ENCODE assay signal across 10 mouse cellular contexts in the genomic region with DNA sequence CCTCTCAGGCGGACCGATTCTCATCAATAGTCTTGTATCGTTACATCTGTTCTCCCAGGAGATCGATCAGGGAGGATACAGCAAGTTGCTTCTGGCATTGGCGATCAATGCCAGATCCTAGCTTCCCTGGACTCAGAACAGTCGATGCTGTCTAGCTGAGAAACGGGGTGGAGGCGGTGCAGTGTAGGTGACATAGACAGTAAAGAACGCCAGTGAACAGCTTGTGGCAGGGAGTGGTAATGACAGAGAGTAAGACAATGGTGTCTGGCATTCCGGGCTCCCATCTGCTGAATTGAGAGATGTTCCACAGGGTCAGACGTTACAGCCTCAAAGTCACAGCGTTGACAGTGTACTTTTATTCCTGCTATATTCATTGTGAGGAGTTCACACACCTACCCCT.
DNase-seq lines count a peak whose midpoint lies in the region; ATAC-seq lines count a peak whose summit lies in the region.
"Had no signal": no experiment of that assay in that cellular context is flagged by ENCODE, and none has a peak within 500 bp of the region (broad histone marks: within the 10 kb centered on the region; RNA-seq: fewer than 3 reads in every experiment).

No protein-coding gene starts in this region.

- H3K9ac ChIP-seq in forebrain, embryonic 14.5 days (ENCODE audit: low read length): no peak overlapping the region
- H3K9ac ChIP-seq: limb, embryonic 12.5 days had no signal

- ATAC-seq in forebrain, embryonic 14.5 days: no peak; the same call in 1 of the 2 replicates

- 67% methylated on average over 12 of the region's 12 CpGs for WGBS in forebrain, embryonic 14.5 days

- no peak overlapping the region for H3K4me2 ChIP-seq in forebrain, embryonic 14.5 days (ENCODE audit: low read length)
- H3K4me2 ChIP-seq: limb, embryonic 12.5 days had no signal

- intact Hi-C loops in heart, postnatal 25 days (cut with DNase I): no loop called here

- H3K9me3 ChIP-seq in forebrain, embryonic 14.5 days (replicated peaks; ENCODE audit: control insufficient read depth, low read length): no peaks in the 10 kb centered on the region
- H3K9me3 ChIP-seq: limb, embryonic 12.5 days had no signal

- H3K27ac ChIP-seq in forebrain, embryonic 14.5 days (ENCODE audit: low read depth, low read length): no peak overlapping the region
- H3K27ac ChIP-seq: limb, embryonic 12.5 days had no signal

- DNase-seq in left cerebral cortex, adult 18-20 months (ENCODE audit: low spot score in 2 of 2): peak; percentile 63 to 71
- no peak for DNase-seq in left cerebral cortex, adult 11 months (ENCODE audit: low spot score)
- DNase-seq in forebrain, embryonic 14.5 days (ENCODE audit: low spot score): peak; percentile 59
- DNase-seq in layer of hippocampus, adult 9-11 months: peak; percentile 86
- DNase-seq in right cerebral cortex, postnatal 25 days: peak; percentile 69
- no peak for DNase-seq in heart, postnatal 25 days (ENCODE audit: low spot score)
- DNase-seq in spleen, adult 12 weeks (ENCODE audit: low spot score): no peak
- DNase-seq in thymus, postnatal 14 days: no peak
- DNase-seq: adrenal gland, postnatal 36 days had no signal

- H3K4me3 ChIP-seq in forebrain, embryonic 14.5 days (ENCODE audit: low read depth, low read length): no peak overlapping the region
- H3K4me3 ChIP-seq: limb, embryonic 12.5 days had no signal

- no peaks in the 10 kb centered on the region for H3K36me3 ChIP-seq in forebrain, embryonic 14.5 days (ENCODE audit: control insufficient read depth, insufficient read depth, low read length)
- H3K36me3 ChIP-seq: limb, embryonic 12.5 days had no signal

- peaks cover 5% of the 10 kb centered on the region; the same call in 1 of the 2 replicates for H3K4me1 ChIP-seq in forebrain, embryonic 14.5 days (ENCODE audit: control insufficient read depth, insufficient read depth, low read length)
- H3K4me1 ChIP-seq: limb, embryonic 12.5 days had no signal

- H3K27me3 ChIP-seq in forebrain, embryonic 14.5 days (replicated peaks; ENCODE audit: control insufficient read depth, insufficient read depth, low read length): no peaks in the 10 kb centered on the region

Comparison
In these comparisons a context has a peak if more than half of its experiments do, and no peak if none do; other contexts are left out.
1. DNase-seq: peak in left cerebral cortex, adult 18-20 months (2 of 2), forebrain, embryonic 14.5 days (single experiment), layer of hippocampus, adult 9-11 months (single experiment) and right cerebral cortex, postnatal 25 days (single experiment); none in left cerebral cortex, adult 11 months (single experiment), heart, postnatal 25 days (single experiment), spleen, adult 12 weeks (single experiment) and thymus, postnatal 14 days (single experiment).